Comparison of ENCODE assay signal across 8 mouse cellular contexts in genomic region chr8:84970913-84971312, GRCm38 (mm10). TPM values are rescaled to one million over a fixed set of nuclear protein-coding genes. Genes with fewer than 3 reads are reported as not detected.
DNase-seq lines count a peak whose midpoint lies in the region; ATAC-seq and TF ChIP-seq lines count a peak whose summit lies in the region.

No protein-coding gene starts in this region.

- H3K9ac ChIP-seq in limb, embryonic 15.5 days = 0 out of 2 replicates have a peak overlapping the region, but pooled peaks have one; percentile 26
- peak overlapping the region; percentile 67; the same call in 1 of the 2 replicates for H3K9ac ChIP-seq in stomach, embryonic 14.5 days (replicated peaks; ENCODE audit: low read depth, low read length)

- intact Hi-C loops in left cerebral cortex, adult 2 months (cut with DNase I) = no loop called here

- peaks cover 37% of the 10 kb centered on the region for H3K4me1 ChIP-seq in limb, embryonic 15.5 days
- H3K4me1 ChIP-seq in stomach, embryonic 14.5 days (ENCODE audit: control insufficient read depth, insufficient read depth, low read length) = peaks cover 25% of the 10 kb centered on the region

- peak overlapping the region; percentile 83 for H3K4me2 ChIP-seq in limb, embryonic 15.5 days
- peak overlapping the region; percentile 83 for H3K4me2 ChIP-seq in stomach, embryonic 14.5 days (replicated peaks; ENCODE audit: low read depth, low read length)

- 58% methylated on average over 5 of the region's 5 CpGs for WGBS in limb, embryonic 15.5 days
- WGBS in stomach, embryonic 14.5 days = 60% methylated on average over 5 of the region's 5 CpGs

- peak; percentile 65 for ATAC-seq in erythroid progenitor cell, adult 5-6 weeks (replicated peaks; ENCODE audit: low FRiP score, poor library complexity, severe bottlenecking)
- no peak for ATAC-seq in limb, embryonic 15.5 days (ENCODE audit: insufficient number of reproducible peaks, low FRiP score, low TSS enrichment, low read depth)
- ATAC-seq in stomach, embryonic 14.5 days (ENCODE audit: insufficient number of reproducible peaks, insufficient read depth, low FRiP score, low read depth) = no peak; the same call in 1 of the 2 replicates

- TF ChIP-seq CTCF in left cerebral cortex, adult 2 months (IDR thresholded peaks at IDR 0.05) = no peak

- peak overlapping the region; percentile 56 for H3K4me3 ChIP-seq in left cerebral cortex, adult 2 months
- H3K4me3 ChIP-seq in limb, embryonic 15.5 days = peak overlapping the region; percentile 58
- H3K4me3 ChIP-seq in stomach, embryonic 14.5 days (ENCODE audit: low read depth, low read length) = peak overlapping the region; percentile 51

- H3K27ac ChIP-seq in left cerebral cortex, adult 2 months = no peak overlapping the region
- H3K27ac ChIP-seq in limb, embryonic 15.5 days = no peak overlapping the region
- H3K27ac ChIP-seq in stomach, embryonic 14.5 days (ENCODE audit: low read length) = no peak overlapping the region

- H3K36me3 ChIP-seq in limb, embryonic 15.5 days = peaks cover 44% of the 10 kb centered on the region
- H3K36me3 ChIP-seq in stomach, embryonic 14.5 days (ENCODE audit: control insufficient read depth, insufficient read depth, low read length) = peaks cover 30% of the 10 kb centered on the region

- H3K9me3 ChIP-seq in limb, embryonic 15.5 days = no peaks in the 10 kb centered on the region
- H3K9me3 ChIP-seq in stomach, embryonic 14.5 days (ENCODE audit: control insufficient read depth, low read depth, low read length) = no peaks in the 10 kb centered on the region

- no peaks in the 10 kb centered on the region for H3K27me3 ChIP-seq in limb, embryonic 15.5 days
- H3K27me3 ChIP-seq in stomach, embryonic 14.5 days (ENCODE audit: control insufficient read depth, insufficient read depth, low read length) = no peaks in the 10 kb centered on the region

- no peak for DNase-seq in left cerebral cortex, adult 2 months (ENCODE audit: extremely low spot score in 1 of 2, low spot score in 2 of 2)
- no peak for DNase-seq in left cerebral cortex, adult 11 months (ENCODE audit: low spot score)
- no peak for DNase-seq in gastrocnemius, adult 8-10 months (ENCODE audit: low spot score in 2 of 2)
- no peak for DNase-seq in urinary bladder, adult 18-20 months (ENCODE audit: low spot score in 2 of 2)
- no peak for DNase-seq in embryo, embryonic 10 days (ENCODE audit: low spot score)

RNA-seq across cellular contexts. Expression of gene Rnaseh2a, which starts 1.3 kb away (rescaled TPM):
- 10 to 100 TPM; 43.4 to 47.3 TPM for total RNA-seq in left cerebral cortex, adult 2 months (2021)
- 82.6 and 141 TPM in 2 replicates for total RNA-seq in erythroid progenitor cell, adult 5-6 weeks (2015; ENCODE audit: low replicate concordance)
- 63.3 and 93.8 TPM in 2 replicates for total RNA-seq in erythroid progenitor cell, adult 5-6 weeks (2017; ENCODE audit: low replicate concordance)
- 95.2 and 95.6 TPM in 2 replicates for polyA plus RNA-seq in limb, embryonic 15.5 days (2015; fragmentation: Nextera tagmentation; extraction: Ambion mirVana)
- 114 and 125 TPM in 2 replicates for polyA plus RNA-seq in stomach, embryonic 14.5 days (2014; fragmentation: Nextera tagmentation; extraction: Ambion mirVana)
- total RNA-seq in gastrocnemius, adult 8-10 months (2022) = 10 to 100 TPM; 20.4 to 26.5 (median 23.9) TPM

RNA-seq across cellular contexts. Expression of gene Prdx2, which starts 1.5 kb away (rescaled TPM):
- 100 to 1,000 TPM; 319 to 333 TPM for total RNA-seq in left cerebral cortex, adult 2 months (2021)
- 2,168 and 2,598 TPM in 2 replicates for total RNA-seq in erythroid progenitor cell, adult 5-6 weeks (2015; ENCODE audit: low replicate concordance)
- total RNA-seq in erythroid progenitor cell, adult 5-6 weeks (2017; ENCODE audit: low replicate concordance) = 2,812 and 2,913 TPM in 2 replicates
- polyA plus RNA-seq in limb, embryonic 15.5 days (2015; fragmentation: Nextera tagmentation; extraction: Ambion mirVana) = 635 and 681 TPM in 2 replicates
- 799 and 888 TPM in 2 replicates for polyA plus RNA-seq in stomach, embryonic 14.5 days (2014; fragmentation: Nextera tagmentation; extraction: Ambion mirVana)
- 100 to 1,000 TPM; 173 to 193 (median 187) TPM for total RNA-seq in gastrocnemius, adult 8-10 months (2022)

RNA-seq across cellular contexts. Expression of gene Gm49661, which starts 1.7 kb away (rescaled TPM):
- total RNA-seq in left cerebral cortex, adult 2 months (2021) = not detected
- total RNA-seq in erythroid progenitor cell, adult 5-6 weeks (2015; ENCODE audit: low replicate concordance) = not detected in 2 replicates
- not detected in 2 replicates for total RNA-seq in erythroid progenitor cell, adult 5-6 weeks (2017; ENCODE audit: low replicate concordance)
- not detected in 2 replicates for polyA plus RNA-seq in limb, embryonic 15.5 days (2015; fragmentation: Nextera tagmentation; extraction: Ambion mirVana)
- not detected in 2 replicates for polyA plus RNA-seq in stomach, embryonic 14.5 days (2014; fragmentation: Nextera tagmentation; extraction: Ambion mirVana)
- total RNA-seq in gastrocnemius, adult 8-10 months (2022) = 1 to 10 TPM in 1 of 4 experiments, not detected in 3; 1.1 TPM

RNA-seq across cellular contexts. Expression of gene Junb, which starts 7.6 kb away (rescaled TPM):
- total RNA-seq in left cerebral cortex, adult 2 months (2021) = 100 to 1,000 TPM in 1 of 2 experiments, 10 to 100 TPM in 1; 99.5 to 145 TPM
- total RNA-seq in erythroid progenitor cell, adult 5-6 weeks (2015; ENCODE audit: low replicate concordance) = 8.0 and 12.3 TPM in 2 replicates
- 10.4 and 15.1 TPM in 2 replicates for total RNA-seq in erythroid progenitor cell, adult 5-6 weeks (2017; ENCODE audit: low replicate concordance)
- polyA plus RNA-seq in limb, embryonic 15.5 days (2015; fragmentation: Nextera tagmentation; extraction: Ambion mirVana) = 30.4 and 42.5 TPM in 2 replicates
- 16.9 and 23.4 TPM in 2 replicates for polyA plus RNA-seq in stomach, embryonic 14.5 days (2014; fragmentation: Nextera tagmentation; extraction: Ambion mirVana)
- total RNA-seq in gastrocnemius, adult 8-10 months (2022) = 1 to 10 TPM; 5.9 to 9.6 (median 7.5) TPM

RNA-seq across cellular contexts. Expression of gene Hook2, which starts 19.5 kb away (rescaled TPM):
- total RNA-seq in left cerebral cortex, adult 2 months (2021) = 10 to 100 TPM; 11.3 to 11.6 TPM
- total RNA-seq in erythroid progenitor cell, adult 5-6 weeks (2015; ENCODE audit: low replicate concordance) = 0.42 and 0.72 TPM in 2 replicates
- total RNA-seq in erythroid progenitor cell, adult 5-6 weeks (2017; ENCODE audit: low replicate concordance) = 2.6 and 4.6 TPM in 2 replicates
- polyA plus RNA-seq in limb, embryonic 15.5 days (2015; fragmentation: Nextera tagmentation; extraction: Ambion mirVana) = 26.9 and 28.8 TPM in 2 replicates
- polyA plus RNA-seq in stomach, embryonic 14.5 days (2014; fragmentation: Nextera tagmentation; extraction: Ambion mirVana) = 34.5 and 34.6 TPM in 2 replicates
- total RNA-seq in gastrocnemius, adult 8-10 months (2022) = 1 to 10 TPM; 2.0 to 3.1 (median 2.6) TPM

Comparison
In these comparisons a context has a peak if more than half of its experiments do, and no peak if none do; other contexts are left out.
1. RNA of gene Prdx2, which starts 1.5 kb away (total RNA-seq): 2,168 to 2,913 TPM in erythroid progenitor cell, adult 5-6 weeks; 319 to 333 TPM in left cerebral cortex, adult 2 months and 173 to 193 TPM in gastrocnemius, adult 8-10 months; every median in the first group is over 4 times any median in the second.
2. Peak in every context shown above with its lines, with median percentiles within 50 percentile points of each other: H3K4me3 ChIP-seq.